Mouse (Mus musculus): ENCODE measurements around the gene Ldb2.

Gene Ldb2

GRCm38 (mm10) chr5:44543472-44544132, 255.9 kb downstream of the Ldb2 start:
- no peak for DNase-seq (ENCODE audit: low spot score)

DNA sequence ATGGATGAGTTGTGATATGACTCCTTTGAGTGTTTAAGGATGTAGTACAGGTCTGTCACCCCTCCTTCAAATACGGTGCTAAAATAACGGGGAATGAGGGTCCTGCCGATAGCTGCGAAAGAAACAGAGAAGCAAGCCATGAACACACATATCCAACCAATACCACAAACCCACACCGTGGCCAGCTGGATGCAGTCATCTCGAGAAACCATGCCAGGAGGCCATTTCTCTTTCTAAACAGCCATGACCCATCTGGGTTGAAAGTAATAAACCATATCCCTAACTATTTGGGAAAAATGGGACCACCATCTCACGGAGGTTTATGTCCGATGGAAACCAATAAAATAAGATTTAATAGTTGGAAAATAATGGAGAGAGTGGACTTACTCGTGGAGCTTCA, 257.7 kb downstream of the Ldb2 start:
- DNase-seq (ENCODE audit: low spot score) = no peak

DNA sequence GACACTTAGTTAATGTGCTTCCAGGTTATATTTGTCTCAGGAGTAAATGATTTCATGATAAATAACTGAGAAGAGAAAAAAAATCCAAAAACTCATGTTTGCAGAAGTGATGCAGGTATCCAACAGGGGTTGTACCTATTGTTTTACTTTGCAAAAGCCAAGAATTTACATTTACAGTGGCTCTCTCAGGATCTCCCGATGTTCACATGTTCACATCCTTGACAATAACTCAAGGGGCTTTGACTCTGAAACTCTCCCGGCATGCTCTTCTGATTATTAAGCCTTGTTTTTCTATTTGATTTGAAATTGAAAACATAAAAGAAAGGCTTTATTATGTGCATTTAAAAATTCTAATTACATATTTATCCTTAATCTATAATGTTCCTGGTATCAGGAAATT, 260.8 kb downstream of the Ldb2 start:
- DNase-seq (ENCODE audit: low spot score) = no peak

DNA sequence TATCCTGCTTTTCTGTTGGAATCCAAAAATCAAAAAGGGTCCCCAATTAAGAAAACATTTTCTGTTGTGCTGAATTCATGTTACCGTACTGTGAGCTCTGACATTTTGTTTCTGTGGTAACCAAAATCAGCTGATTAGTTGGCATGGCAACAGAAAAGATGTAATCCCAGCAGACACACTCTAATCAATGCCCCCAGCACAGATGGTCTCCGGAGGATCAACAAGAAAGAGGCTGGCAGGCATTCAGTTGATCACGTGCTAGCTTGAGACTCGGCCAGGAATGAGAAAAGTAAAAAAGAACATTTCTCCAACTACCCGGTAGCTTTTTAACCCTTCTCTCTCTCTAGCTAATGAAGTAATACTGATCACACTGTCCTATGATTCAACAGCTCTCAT, 261.5 kb downstream of the Ldb2 start:
- DNase-seq (ENCODE audit: low spot score) = no peak

GRCm38 (mm10) chr5:44537316-44537999, 262.0 kb downstream of the Ldb2 start:
- no peak for DNase-seq (ENCODE audit: low spot score)

GRCm38 (mm10) chr5:44529466-44529865, 270.0 kb downstream of the Ldb2 start:
- DNase-seq (ENCODE audit: low spot score) = no peak

DNA sequence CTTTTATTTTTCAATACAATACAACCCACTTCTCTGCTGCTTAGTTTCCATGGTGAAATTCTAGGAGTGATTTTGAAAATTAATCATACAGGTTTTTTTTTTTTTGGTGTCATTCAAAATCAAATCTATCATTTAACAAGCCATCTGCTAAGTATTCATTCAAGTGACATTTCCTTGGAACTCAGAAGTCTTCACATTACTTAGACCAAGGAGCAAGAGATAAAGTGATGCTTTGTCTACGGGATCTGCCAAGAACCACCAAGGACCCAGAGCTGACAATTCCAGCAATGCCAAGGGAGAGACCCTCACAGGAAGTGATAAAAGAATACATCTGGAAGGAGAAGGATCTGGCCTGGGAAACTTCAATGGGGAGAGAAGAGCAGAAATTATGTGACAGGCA, 270.5 kb downstream of the Ldb2 start:
- DNase-seq (ENCODE audit: low spot score) = no peak

- no peak for DNase-seq (ENCODE audit: low spot score)
Measured at GRCm38 (mm10) chr5:44505221-44505620, 294.3 kb downstream of the Ldb2 start.

DNA sequence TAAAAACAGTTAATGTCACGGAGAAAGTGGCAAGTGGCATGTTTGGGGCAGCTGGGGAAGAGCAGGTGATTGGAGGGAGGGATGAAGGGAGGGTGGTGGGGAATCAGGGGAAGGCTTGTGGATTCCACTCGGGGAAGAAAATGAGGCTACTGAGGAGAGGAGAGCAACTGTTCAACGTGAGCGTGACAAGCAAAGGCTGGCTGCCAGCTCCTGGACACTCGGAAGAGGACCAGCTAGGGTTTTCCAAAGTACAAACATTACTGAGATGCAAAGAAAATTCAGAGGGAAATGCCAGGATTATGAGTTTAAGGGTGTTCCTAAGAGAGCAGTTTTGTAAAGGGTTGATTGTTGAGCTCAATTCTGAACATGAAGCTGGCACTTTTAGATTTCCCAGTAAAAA, 294.7 kb downstream of the Ldb2 start:
- DNase-seq (ENCODE audit: low spot score) = no peak

DNA sequence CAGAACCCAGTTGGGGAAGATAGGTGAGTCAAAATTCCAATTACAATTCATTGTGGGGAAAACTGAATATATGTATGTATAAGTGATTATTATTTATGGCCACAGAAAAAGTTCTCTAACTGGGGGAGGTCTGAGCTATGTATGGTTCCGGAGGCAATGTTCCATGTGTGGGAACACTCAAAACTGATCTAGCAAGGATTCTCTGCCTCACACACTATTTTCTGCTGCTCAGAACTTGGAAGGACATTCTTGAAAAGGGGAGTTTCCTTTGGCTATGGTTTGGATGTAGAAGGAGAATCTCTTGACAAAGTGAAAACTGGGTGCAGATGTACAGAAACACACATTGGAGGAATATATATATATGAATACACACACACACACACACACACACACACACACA, 301.3 kb downstream of the Ldb2 start:
- no peak for DNase-seq (ENCODE audit: low spot score)

- no peak for DNase-seq (ENCODE audit: low spot score)
Measured at GRCm38 (mm10) chr5:44496854-44497253, 302.6 kb downstream of the Ldb2 start.

DNA sequence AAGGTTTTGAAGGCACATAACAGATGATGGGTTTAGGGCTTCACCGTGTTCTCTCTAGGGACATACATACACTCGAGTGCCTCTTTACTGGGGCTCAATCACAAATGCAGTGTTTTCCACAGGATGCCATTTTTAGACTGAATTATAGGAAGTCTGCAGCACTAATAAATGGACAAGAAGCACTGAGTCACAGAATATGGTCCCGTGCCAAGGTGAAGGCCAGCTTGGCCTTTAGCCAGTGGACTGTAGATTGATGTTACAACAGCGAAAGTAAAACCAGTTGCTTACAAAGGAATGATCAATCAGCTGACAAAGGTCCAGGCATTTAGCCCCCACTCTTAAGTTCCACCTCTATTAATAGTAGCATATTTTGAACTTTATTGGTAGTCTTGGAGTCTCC, 304.4 kb downstream of the Ldb2 start:
- no peak for DNase-seq (ENCODE audit: low spot score)

- DNase-seq (ENCODE audit: low spot score) = no peak
Measured at GRCm38 (mm10) chr5:44494133-44494532, 305.3 kb downstream of the Ldb2 start.

GRCm38 (mm10) chr5:44491526-44491925, 308.0 kb downstream of the Ldb2 start:
- DNase-seq (ENCODE audit: low spot score) = no peak

DNA sequence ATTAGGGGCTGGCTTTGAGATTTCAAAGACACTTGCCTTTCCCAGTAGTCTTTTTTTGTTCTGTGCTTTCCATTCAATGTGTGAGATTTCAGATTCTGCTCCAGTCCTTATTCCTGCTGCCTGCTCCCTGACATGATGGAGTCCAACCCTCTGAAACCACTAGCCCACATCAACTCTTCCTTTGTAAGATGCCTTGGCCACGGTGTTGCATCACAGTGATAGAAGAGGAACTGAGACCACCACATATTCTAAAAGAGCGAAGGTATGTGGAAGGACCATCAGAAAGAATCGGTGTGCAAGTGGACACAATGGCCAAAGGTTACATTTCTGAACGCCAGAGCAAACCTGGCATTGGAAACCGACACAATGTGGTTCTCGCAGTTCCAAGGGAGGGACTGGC, 309.0 kb downstream of the Ldb2 start:
- DNase-seq (ENCODE audit: low spot score) = no peak

- DNase-seq (ENCODE audit: low spot score) = no peak
Measured at GRCm38 (mm10) chr5:44483426-44484106, 315.9 kb downstream of the Ldb2 start.

DNA sequence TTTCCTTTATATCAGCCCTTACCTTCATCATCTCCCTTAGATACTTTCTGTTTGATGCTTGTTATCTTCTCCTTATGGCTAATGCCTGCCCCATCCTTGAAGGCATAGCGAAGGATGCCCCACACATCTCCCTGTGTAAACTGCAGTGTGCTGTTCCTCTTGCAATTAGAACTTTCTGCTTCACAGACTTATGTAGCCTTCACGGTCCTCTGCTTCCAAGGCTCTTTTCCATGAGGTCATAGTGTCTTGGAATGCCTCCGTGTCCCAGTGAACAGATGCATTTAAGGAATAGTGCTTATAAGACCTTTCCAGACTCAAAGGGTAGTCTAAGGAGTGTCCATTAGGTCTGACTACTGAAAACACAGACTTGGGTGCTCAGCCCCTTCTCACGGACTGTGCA, 318.1 kb downstream of the Ldb2 start:
- no peak for DNase-seq (ENCODE audit: low spot score)

- no peak for DNase-seq (ENCODE audit: low spot score)
Measured at GRCm38 (mm10) chr5:44476356-44476755, 323.1 kb downstream of the Ldb2 start.

DNA sequence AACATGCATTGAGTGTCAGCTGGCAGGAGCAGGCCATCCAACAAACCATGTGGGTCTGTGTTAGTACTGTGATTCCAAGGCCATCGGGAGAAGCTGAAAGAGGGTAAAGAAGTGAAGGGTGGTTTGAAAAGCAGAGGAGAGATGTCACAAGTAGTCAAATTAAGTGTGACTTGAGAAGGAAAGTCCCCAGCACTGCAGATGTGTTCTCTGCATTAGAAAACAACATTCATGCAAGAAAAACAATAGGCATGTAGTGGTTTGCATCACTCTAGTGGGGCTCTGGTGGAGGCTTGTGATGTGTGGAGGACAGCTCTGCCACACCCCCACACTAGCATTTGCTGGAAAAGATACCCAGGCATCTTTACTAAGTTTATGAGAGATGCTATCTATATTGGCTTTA, 323.9 kb downstream of the Ldb2 start:
- DNase-seq (ENCODE audit: low spot score) = no peak

DNA sequence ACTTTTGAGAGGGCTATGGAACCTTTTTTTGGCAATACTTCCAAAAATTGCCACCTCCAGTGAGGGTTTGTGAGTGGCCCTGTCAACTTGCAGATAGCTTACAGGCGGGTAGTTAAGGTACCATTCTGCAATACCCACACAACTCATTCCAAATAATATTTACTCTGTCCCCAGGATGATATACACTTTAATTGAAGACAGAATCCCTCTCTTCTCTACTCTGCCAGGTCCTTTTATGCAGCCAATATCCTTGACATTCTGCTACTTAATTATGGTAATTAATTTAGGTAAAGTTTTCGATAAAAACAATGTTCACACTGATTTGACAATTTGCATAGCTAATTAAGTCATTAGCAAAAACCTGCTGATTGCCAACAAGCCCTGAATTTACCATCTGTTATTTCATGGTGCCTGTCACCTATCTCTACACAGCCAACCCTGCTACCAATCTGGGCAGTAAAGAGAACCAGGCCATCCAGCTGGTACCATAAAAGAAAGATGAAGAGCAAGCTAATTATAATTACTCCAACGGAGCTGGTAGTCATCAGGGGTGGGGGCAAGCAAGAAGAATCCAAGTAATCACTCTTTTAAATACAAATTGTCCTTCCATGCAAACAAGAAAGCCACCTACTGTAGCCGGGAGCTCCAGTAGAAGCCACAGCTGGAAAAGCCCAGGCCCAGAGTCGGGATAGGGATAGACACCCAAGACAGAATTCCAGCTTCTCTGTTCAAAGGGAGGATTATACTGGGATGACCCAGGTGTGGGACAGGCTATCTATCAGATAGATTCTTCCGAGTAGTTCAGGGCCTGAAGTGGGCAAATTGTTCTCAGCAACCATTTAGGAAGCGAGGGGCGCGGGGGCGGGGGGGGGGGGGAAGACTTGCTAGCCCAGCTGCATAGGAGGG, 325.4 kb downstream of the Ldb2 start:
- DNase-seq (ENCODE audit: low spot score) = no peak

DNA sequence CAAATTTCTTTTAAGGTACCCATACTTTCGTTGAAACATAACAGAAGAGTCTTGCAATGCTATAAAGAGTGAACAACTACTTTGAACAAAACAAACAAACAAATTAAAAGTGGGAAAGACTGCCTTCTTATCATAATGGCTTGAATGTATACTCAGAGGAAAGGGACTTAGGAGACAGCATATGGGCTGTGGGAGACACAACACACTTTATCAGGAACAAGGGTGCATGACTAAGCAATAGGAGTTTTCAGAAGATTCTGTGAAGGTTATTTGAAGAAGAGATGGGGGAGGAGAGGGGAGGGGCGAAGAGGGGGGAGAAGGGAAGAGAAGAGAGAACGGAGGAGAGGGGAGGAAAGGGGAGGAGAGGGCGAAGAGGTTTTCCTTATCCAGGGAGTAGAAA, 334.2 kb downstream of the Ldb2 start:
- no peak for DNase-seq (ENCODE audit: low spot score)

All from urinary bladder, postnatal 14 days (tissue).